Mouse (Mus musculus) liver, adult 2 months (tissue): ENCODE data around the gene Gm28043.

ENCODE experiments used
- CTCF ChIP-seq: fragments of 200-500 bp; IDR thresholded peaks from 2 replicates; pipeline ENCODE4 v1.5.1; 2011; ENCODE audit warnings: low read depth, low read length, control low read depth
- POLR2A ChIP-seq: fragments of 200-500 bp; IDR thresholded peaks from 2 replicates; pipeline ENCODE4 v1.6.1; 2011; ENCODE audit warnings: low read length, control low read depth; ENCODE audit not compliant: insufficient read depth; ENCODE audit errors: extremely low read depth

DNA sequence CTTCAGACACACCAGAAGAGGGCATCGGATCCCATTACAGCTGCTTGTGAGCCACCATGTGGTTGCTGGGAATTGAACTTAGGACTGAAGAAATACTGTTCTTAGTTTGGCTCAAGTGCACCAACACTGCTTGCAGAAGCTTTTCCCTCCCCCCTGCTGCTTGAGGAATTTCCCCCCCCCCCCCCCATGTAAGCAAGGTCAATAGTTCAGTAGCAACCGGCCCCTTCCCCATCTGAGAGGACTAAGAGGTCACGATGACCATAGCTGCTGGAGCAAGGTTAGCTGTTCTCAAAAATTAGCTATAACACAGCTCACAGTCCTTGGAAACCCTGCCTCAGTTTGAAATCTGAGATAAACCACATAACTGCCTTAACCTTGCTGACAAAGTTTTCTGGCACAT, 27.5 kb downstream of the Gm28043 start:
- TF ChIP-seq POLR2A (no peak), CTCF (no peak)
